ENCODE assay signal across 9 mouse cellular contexts in the genomic region with DNA sequence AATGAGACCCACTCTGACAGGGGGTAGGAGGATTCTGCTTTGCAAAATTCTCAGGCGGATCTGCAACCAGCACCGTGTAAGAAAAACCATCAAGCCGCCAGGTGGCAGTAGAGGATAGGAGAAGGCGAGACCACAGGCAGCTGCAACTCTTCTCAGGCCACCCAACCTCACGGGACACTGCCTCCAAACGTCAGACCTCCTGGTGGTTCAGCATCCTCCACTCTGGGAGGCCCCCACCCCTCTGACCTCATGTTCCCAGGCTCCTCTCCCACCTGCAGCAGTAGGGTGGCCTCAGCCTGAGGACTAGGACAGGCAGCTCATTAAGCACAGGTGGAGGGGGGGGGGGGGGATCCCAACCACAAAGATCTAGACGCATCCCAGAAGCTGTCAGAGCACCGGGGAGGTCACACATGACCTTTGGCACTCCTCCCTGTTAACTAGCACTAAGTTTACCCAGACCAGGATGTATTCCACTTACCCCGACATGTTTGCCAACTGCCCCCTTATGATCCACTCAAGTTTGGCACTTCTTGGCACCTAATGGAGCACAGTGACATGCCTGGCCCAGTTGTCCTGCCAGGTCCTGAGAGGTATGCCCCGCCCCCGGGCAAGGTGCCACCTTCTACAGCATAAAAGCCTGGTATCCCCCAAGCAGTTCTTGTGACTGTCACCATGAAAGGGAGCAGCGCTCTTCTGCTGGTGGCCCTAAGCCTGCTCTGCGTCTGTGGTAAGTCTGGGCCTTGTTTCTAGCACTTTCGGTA. TPM values are rescaled to one million over a fixed set of nuclear protein-coding genes. Genes with fewer than 3 reads are reported as not detected.
DNase-seq lines count a peak whose midpoint lies in the region; ATAC-seq lines count a peak whose summit lies in the region.
"Had no signal": no experiment of that assay in that cellular context is flagged by ENCODE, and none has a peak within 500 bp of the region (broad histone marks: within the 10 kb centered on the region; RNA-seq: fewer than 3 reads in every experiment).

Gene Scgb1c1, plus strand, starts transcription at position 643 of the 761 bp plus-strand sequence.

- H3K9ac ChIP-seq in forebrain, embryonic 12.5 days, result no peak within 1 kb of the TSS
- no peak within 1 kb of the TSS for H3K9ac ChIP-seq in liver, embryonic 15.5 days
- H3K9ac ChIP-seq in neural tube, embryonic 11.5 days (ENCODE audit: low read length), result no peak within 1 kb of the TSS
- no peak within 1 kb of the TSS for H3K9ac ChIP-seq in stomach, embryonic 15.5 days

- 30% methylated on average over 14 of the region's 14 CpGs for WGBS in forebrain, embryonic 12.5 days
- 26% methylated on average over 14 of the region's 14 CpGs for WGBS in liver, embryonic 15.5 days (ENCODE audit: insufficient replicate concordance)
- WGBS in neural tube, embryonic 11.5 days, result 34% methylated on average over 14 of the region's 14 CpGs
- 27% methylated on average over 14 of the region's 14 CpGs for WGBS in stomach, embryonic 15.5 days

- H3K4me3 ChIP-seq in forebrain, embryonic 12.5 days (replicated peaks), result no peak within 1 kb of the TSS
- no peak within 1 kb of the TSS for H3K4me3 ChIP-seq in liver, embryonic 15.5 days (replicated peaks)
- H3K4me3 ChIP-seq in neural tube, embryonic 11.5 days (ENCODE audit: low read depth, low read length), result no peak within 1 kb of the TSS
- H3K4me3 ChIP-seq in stomach, embryonic 15.5 days (replicated peaks), result no peak within 1 kb of the TSS
- H3K4me3 ChIP-seq: erythroblast, embryonic 14.5 days had no signal

- H3K27me3 ChIP-seq in forebrain, embryonic 12.5 days, result peaks cover 51% of the 10 kb centered on the region
- H3K27me3 ChIP-seq in liver, embryonic 15.5 days, result peaks cover 42% of the 10 kb centered on the region
- H3K27me3 ChIP-seq in neural tube, embryonic 11.5 days (ENCODE audit: control insufficient read depth, insufficient read depth, low read length), result 0 out of 2 replicates have a peak, but pooled peaks cover 4% of the 10 kb centered on the region
- H3K27me3 ChIP-seq in stomach, embryonic 15.5 days (replicated peaks), result 0 out of 2 replicates have a peak, but pooled peaks cover 6% of the 10 kb centered on the region

- DNase-seq in CD8-positive naive resting alpha-beta T cell, adult 2 months (ENCODE audit: low read depth in 2 of 2, low spot score in 2 of 2), result peak; percentile 87 to 91
- peak; percentile 81 for DNase-seq in c-Kit-positive CD71-positive TER-119-negative erythroid progenitor cells, embryonic 14.5 days (ENCODE audit: low read depth)
- peak; percentile 92 to 98 for DNase-seq in heart, postnatal 10 days
- DNase-seq in kidney, postnatal 36 days, result peak; percentile 82 to 97
- DNase-seq in neural tube, embryonic 11.5 days (ENCODE audit: low spot score), result peak; percentile 89

- H3K36me3 ChIP-seq in forebrain, embryonic 12.5 days (replicated peaks), result no peaks in the 10 kb centered on the region
- no peaks in the 10 kb centered on the region for H3K36me3 ChIP-seq in liver, embryonic 15.5 days (replicated peaks)
- H3K36me3 ChIP-seq in neural tube, embryonic 11.5 days (ENCODE audit: control insufficient read depth, insufficient read depth, low read length), result no peaks in the 10 kb centered on the region
- no peaks in the 10 kb centered on the region for H3K36me3 ChIP-seq in stomach, embryonic 15.5 days

- ATAC-seq in forebrain, embryonic 12.5 days (ENCODE audit: low FRiP score), result peak; percentile 85
- peak; percentile 45 for ATAC-seq in liver, embryonic 15.5 days (ENCODE audit: insufficient read depth)
- ATAC-seq in neural tube, embryonic 11.5 days (ENCODE audit: insufficient read depth, low FRiP score, low TSS enrichment), result peak; percentile 85
- ATAC-seq in stomach, embryonic 15.5 days (ENCODE audit: insufficient read depth, low FRiP score, low read depth), result peak; percentile 76

- intact Hi-C loops in heart, postnatal 10 days (cut with DNase I), result loop anchor here (1.0 to 5.0 kb wide), 3 partner anchors 58 to 222 kb away; no protein-coding TSS in a partner anchor

- H3K4me2 ChIP-seq in forebrain, embryonic 12.5 days, result no peak within 1 kb of the TSS
- no peak within 1 kb of the TSS for H3K4me2 ChIP-seq in liver, embryonic 15.5 days
- no peak within 1 kb of the TSS for H3K4me2 ChIP-seq in neural tube, embryonic 11.5 days (ENCODE audit: low read depth)
- no peak within 1 kb of the TSS for H3K4me2 ChIP-seq in stomach, embryonic 15.5 days

- 0 out of 2 replicates have a peak, but pooled peaks cover 2% of the 10 kb centered on the region for H3K4me1 ChIP-seq in forebrain, embryonic 12.5 days
- peaks cover 6% of the 10 kb centered on the region for H3K4me1 ChIP-seq in liver, embryonic 15.5 days (replicated peaks)
- no peaks in the 10 kb centered on the region for H3K4me1 ChIP-seq in neural tube, embryonic 11.5 days (ENCODE audit: control insufficient read depth, insufficient read depth, low read length)
- 0 out of 2 replicates have a peak, but pooled peaks cover 6% of the 10 kb centered on the region for H3K4me1 ChIP-seq in stomach, embryonic 15.5 days

- H3K9me3 ChIP-seq in forebrain, embryonic 12.5 days, result no peaks in the 10 kb centered on the region
- H3K9me3 ChIP-seq in liver, embryonic 15.5 days (replicated peaks), result no peaks in the 10 kb centered on the region
- H3K9me3 ChIP-seq in neural tube, embryonic 11.5 days (ENCODE audit: control insufficient read depth, low read length), result no peaks in the 10 kb centered on the region
- no peaks in the 10 kb centered on the region for H3K9me3 ChIP-seq in stomach, embryonic 15.5 days

- no peak within 1 kb of the TSS for H3K27ac ChIP-seq in forebrain, embryonic 12.5 days
- H3K27ac ChIP-seq in liver, embryonic 15.5 days (replicated peaks), result no peak within 1 kb of the TSS
- H3K27ac ChIP-seq in neural tube, embryonic 11.5 days (ENCODE audit: low read depth, low read length), result no peak within 1 kb of the TSS
- H3K27ac ChIP-seq in stomach, embryonic 15.5 days, result no peak within 1 kb of the TSS

RNA-seq across cellular contexts. Expression of gene Scgb1c1, which starts in this region (rescaled TPM):
- polyA plus RNA-seq in forebrain, embryonic 12.5 days (2016; fragmentation: Nextera tagmentation; extraction: Ambion mirVana), result not detected in 2 replicates
- 10 to 100 TPM; 19.6 to 23.6 TPM for total RNA-seq in heart, postnatal 10 days (2021)
- not detected in 2 replicates for polyA plus RNA-seq in liver, embryonic 15.5 days (2015; fragmentation: Nextera tagmentation; extraction: Ambion mirVana)
- not detected in 2 replicates for polyA plus RNA-seq in neural tube, embryonic 11.5 days (2014; fragmentation: Nextera tagmentation; extraction: Ambion mirVana)
- not detected in 2 replicates for polyA plus RNA-seq in stomach, embryonic 15.5 days (2015; fragmentation: Nextera tagmentation; extraction: Ambion mirVana)
- polyA plus RNA-seq: erythroblast, embryonic 14.5 days had no signal

Comparison
In these comparisons a context has a peak if more than half of its experiments do, and no peak if none do; other contexts are left out.
1. Peak in ATAC-seq in forebrain, embryonic 12.5 days; RNA of the gene not detected or under 1 TPM.
2. Peak in ATAC-seq in liver, embryonic 15.5 days; RNA of the gene not detected or under 1 TPM.
3. Peak in DNase-seq and ATAC-seq in neural tube, embryonic 11.5 days; RNA of the gene not detected or under 1 TPM.
4. Peak in ATAC-seq in stomach, embryonic 15.5 days; RNA of the gene not detected or under 1 TPM.